Mouse (Mus musculus) MEL (cell line): ENCODE results near the gene Gm45623. TPM values are rescaled to one million over a fixed set of nuclear protein-coding genes. Genes with fewer than 3 reads are reported as not detected.

ENCODE experiments used
- DNase-seq: peaks from one replicate; pipeline ENCODE4 v3.0.0; 2011; ENCODE audit warnings: low read depth, low spot score
- H3K27ac ChIP-seq: 2 replicates; pipeline ENCODE4 v1.5.1; 2012; ENCODE audit warnings: low read depth, mild to moderate bottlenecking, control low read depth, low read length, moderate library complexity; ENCODE audit not compliant: control insufficient read depth
- H3K27me3 ChIP-seq, 2 experiments: fragments of 150-350 bp in 1 of 2; sonication (generic) in 1 of 2; 2 replicates each; pipeline ENCODE4 v1.6.1; 2012; ENCODE audit warnings: low read length in 2 of 2, mild to moderate bottlenecking in 2 of 2, improper control_type of control experiment in 1 of 2, moderate library complexity in 1 of 2; ENCODE audit not compliant: insufficient read depth in 2 of 2, control insufficient read depth in 1 of 2
- H3K36me3 ChIP-seq, 2 experiments: 2 replicates each; pipeline ENCODE4 v1.6.1; 2012 to 2014; ENCODE audit warnings: low read length in 2 of 2, improper control_type of control experiment in 1 of 2, inconsistent platforms in 1 of 2, mild to moderate bottlenecking in 1 of 2; ENCODE audit not compliant: insufficient read depth in 2 of 2, control insufficient read depth in 1 of 2
- H3K4me1 ChIP-seq, 2 experiments: fragments of 150-350 bp in 1 of 2; sonication (generic) in 1 of 2; 2 replicates each; pipeline ENCODE4 v1.6.1; 2012; ENCODE audit warnings: low read length in 2 of 2, improper control_type of control experiment in 1 of 2, mild to moderate bottlenecking in 1 of 2; ENCODE audit not compliant: insufficient read depth in 2 of 2, control insufficient read depth in 1 of 2
- H3K4me3 ChIP-seq, 2 experiments: fragments of 150-350 bp in 1 of 2; sonication (generic) in 1 of 2; 2 replicates each; pipeline ENCODE4 v1.5.1; 2012; ENCODE audit warnings: low read depth in 2 of 2, low read length in 2 of 2, mild to moderate bottlenecking in 2 of 2, moderate library complexity in 2 of 2, control low read depth in 1 of 2, improper control_type of control experiment in 1 of 2; ENCODE audit not compliant: control insufficient read depth in 1 of 2, insufficient read depth in 1 of 2
- H3K79me2 ChIP-seq: 2 replicates; pipeline ENCODE4 v1.6.1; 2012; ENCODE audit warnings: mild to moderate bottlenecking, low read length, moderate library complexity; ENCODE audit not compliant: control insufficient read depth, poor library complexity, insufficient read depth
- H3K9ac ChIP-seq: 2 replicates; pipeline ENCODE4 v1.6.1; 2012; ENCODE audit warnings: low read depth, mild to moderate bottlenecking, control low read depth, low read length, moderate library complexity; ENCODE audit not compliant: control insufficient read depth, poor library complexity, severe bottlenecking
- H3K9me3 ChIP-seq: fragments of 150-350 bp; sonication (generic); replicated peaks from 2 replicates; pipeline ENCODE4 v1.6.1; 2012; ENCODE audit warnings: mild to moderate bottlenecking, low read length, improper control_type of control experiment, moderate library complexity; ENCODE audit not compliant: insufficient read depth
- BHLHE40 ChIP-seq: IDR thresholded peaks from 2 replicates; pipeline ENCODE4 v1.6.1; 2012; ENCODE audit warnings: low read depth, mild to moderate bottlenecking, inconsistent platforms, low read length, improper control_type of control experiment, borderline replicate concordance
- CHD1 ChIP-seq: IDR thresholded peaks from 2 replicates; pipeline ENCODE4 v1.6.1; 2012; ENCODE audit warnings: low read depth, mild to moderate bottlenecking, inconsistent platforms, low read length, improper control_type of control experiment
- CHD2 ChIP-seq: IDR thresholded peaks from 2 replicates; pipeline ENCODE4 v1.6.1; 2011; ENCODE audit warnings: low read length, improper control_type of control experiment
- E2F4 ChIP-seq: IDR thresholded peaks from 2 replicates; pipeline ENCODE4 v1.6.1; 2011; ENCODE audit warnings: low read depth, low read length, improper control_type of control experiment, borderline replicate concordance
- ELF1 ChIP-seq: IDR thresholded peaks from 2 replicates; pipeline ENCODE4 v1.6.1; 2014; ENCODE audit warnings: low read depth, mild to moderate bottlenecking, inconsistent platforms, low read length, improper control_type of control experiment, moderate library complexity
- EP300 ChIP-seq, 2 experiments: IDR thresholded peaks; 2 replicates each; pipeline ENCODE4 v1.6.1; 2011; ENCODE audit warnings: improper control_type of control experiment in 2 of 2, low read length in 2 of 2, low read depth in 1 of 2, mild to moderate bottlenecking in 1 of 2
- GABPA ChIP-seq: IDR thresholded peaks from 2 replicates; pipeline ENCODE4 v1.6.1; 2012; ENCODE audit warnings: low read depth, mild to moderate bottlenecking, inconsistent platforms, low read length, improper control_type of control experiment, moderate library complexity
- JUND ChIP-seq: IDR thresholded peaks from 2 replicates; pipeline ENCODE4 v1.6.1; 2011; ENCODE audit warnings: low read depth, mild to moderate bottlenecking, improper control_type of control experiment, low read length
- KAT2A ChIP-seq: conservative IDR thresholded peaks from 2 replicates; pipeline ENCODE4 v1.6.1; 2012; ENCODE audit warnings: low read depth, low read length, improper control_type of control experiment, inconsistent platforms
- MAZ ChIP-seq: IDR thresholded peaks from 2 replicates; pipeline ENCODE4 v1.6.1; 2012; ENCODE audit warnings: low read depth, mild to moderate bottlenecking, inconsistent platforms, low read length, improper control_type of control experiment
- MYB ChIP-seq: IDR thresholded peaks from 2 replicates; pipeline ENCODE4 v1.6.1; 2011; ENCODE audit warnings: mild to moderate bottlenecking, low read depth, low read length, improper control_type of control experiment
- POLR2AphosphoS5 ChIP-seq: IDR thresholded peaks from 2 replicates; pipeline ENCODE4 v1.6.1; 2012; ENCODE audit warnings: low read depth, borderline replicate concordance, mild to moderate bottlenecking, inconsistent platforms, low read length, moderate library complexity, mixed read lengths
- SIN3A ChIP-seq: IDR thresholded peaks from 2 replicates; pipeline ENCODE4 v1.6.1; 2012; ENCODE audit warnings: low read length, improper control_type of control experiment, inconsistent platforms
- SMC3 ChIP-seq: IDR thresholded peaks from 2 replicates; pipeline ENCODE4 v1.6.1; 2011; ENCODE audit warnings: low read depth, low read length, improper control_type of control experiment
- TBP ChIP-seq: IDR thresholded peaks from 2 replicates; pipeline ENCODE4 v1.8.0; 2011; ENCODE audit warnings: low read depth, low read length, improper control_type of control experiment
- TCF12 ChIP-seq: IDR thresholded peaks from 2 replicates; pipeline ENCODE4 v1.6.1; 2014; ENCODE audit warnings: low read depth, mild to moderate bottlenecking, inconsistent platforms, low read length, improper control_type of control experiment, moderate library complexity
- UBTF ChIP-seq: IDR thresholded peaks from 2 replicates; pipeline ENCODE4 v1.6.1; 2012; ENCODE audit warnings: low read depth, mild to moderate bottlenecking, inconsistent platforms, low read length, improper control_type of control experiment, moderate library complexity, borderline replicate concordance; ENCODE audit not compliant: insufficient read depth
- USF2 ChIP-seq, 2 experiments: IDR thresholded peaks; 2 replicates each; pipeline ENCODE4 v1.6.1; 2011 to 2012; ENCODE audit warnings: improper control_type of control experiment in 2 of 2, low read length in 2 of 2, borderline replicate concordance in 1 of 2, inconsistent platforms in 1 of 2, low read depth in 1 of 2, mild to moderate bottlenecking in 1 of 2; ENCODE audit not compliant: insufficient read depth in 1 of 2
- ZC3H11A ChIP-seq: IDR thresholded peaks from 2 replicates; pipeline ENCODE4 v1.6.1; 2012; ENCODE audit warnings: low read depth, mild to moderate bottlenecking, inconsistent platforms, low read length, improper control_type of control experiment
- ZKSCAN1 ChIP-seq: IDR thresholded peaks from 2 replicates; pipeline ENCODE4 v1.6.1; 2012; ENCODE audit warnings: low read depth, mild to moderate bottlenecking, inconsistent platforms, low read length, improper control_type of control experiment, moderate library complexity
- ZMIZ1 ChIP-seq: IDR thresholded peaks from 2 replicates; pipeline ENCODE4 v1.6.1; 2012; ENCODE audit warnings: low read depth, mild to moderate bottlenecking, inconsistent platforms, low read length, improper control_type of control experiment, moderate library complexity
- polyA plus RNA-seq, 2 experiments: library from polyadenylated mRNA; stranded (reverse) in 1 of 2; unstranded in 1 of 2; fragments of >175 nt in 1 of 2; fragments of >200 nt in 1 of 2; gene quantifications; 2 replicates each; pipeline versions ENCODE4 v1.2.1 to v1.2.4; 2012; ENCODE audit warnings: low replicate concordance in 2 of 2, low read depth in 1 of 2; ENCODE audit not compliant: insufficient read length in 2 of 2, insufficient read depth in 1 of 2, missing spikeins in 1 of 2
- total RNA-seq: library from RNA; depleted of rRNA; stranded (reverse); fragments of 300-350 nt; gene quantifications from 2 replicates; pipeline ENCODE4 v1.2.3, GENCODE M21; 2012

Gm45623 gene
- total and polyA plus RNA-seq, 3 experiments = not detected

- Histone ChIP-seq H3K27ac (no peak overlapping the region), H3K79me2 (no peaks in the 10 kb centered on the region), H3K4me3 (no peak overlapping the region), H3K36me3 (no peaks in the 10 kb centered on the region), H3K9me3 (no peaks in the 10 kb centered on the region), H3K9ac (no peak overlapping the region), H3K27me3 (no peaks in the 10 kb centered on the region), H3K4me1 (no peaks in the 10 kb centered on the region)
- TF ChIP-seq ZC3H11A (no peak), MAZ (no peak), TBP (no peak), SIN3A (no peak), ELF1 (no peak), EP300 (IDR thresholded peaks at IDR 0.05; ENCODE audit: low read depth in 1 of 2, low read length in 2 of 2) (no peak), UBTF (no peak), JUND (no peak), ZMIZ1 (no peak), USF2 (IDR thresholded peaks at IDR 0.05; ENCODE audit: borderline replicate concordance in 1 of 2, insufficient read depth in 1 of 2, low read depth in 1 of 2, low read length in 2 of 2) (no peak), CHD1 (no peak), KAT2A (no peak), MYB (no peak), POLR2AphosphoS5 (no peak), E2F4 (no peak), ZKSCAN1 (no peak), GABPA (no peak), BHLHE40 (no peak), SMC3 (no peak), CHD2 (no peak)
- DNase-seq = no peak
Observed at GRCm38 (mm10) chr13:56741691-56742090, 11.9 kb downstream of the Gm45623 start.

GRCm38 (mm10) chr13:56740496-56740895, 13.1 kb downstream of the Gm45623 start:
- TF ChIP-seq CHD2 (no peak), TCF12 (no peak), GABPA (no peak)
- no peak for DNase-seq
- Histone ChIP-seq H3K27me3 (no peaks in the 10 kb centered on the region), H3K9ac (no peak overlapping the region), H3K79me2 (no peaks in the 10 kb centered on the region), H3K36me3 (no peaks in the 10 kb centered on the region; a peak in 1 of 4 replicates), H3K27ac (no peak overlapping the region), H3K9me3 (no peaks in the 10 kb centered on the region), H3K4me3 (no peak overlapping the region), H3K4me1 (no peaks in the 10 kb centered on the region; a peak in 1 of 4 replicates)
